Mouse (Mus musculus) CH12.LX (cell line): Measurements from ENCODE around the gene Ptprs. TPM values are rescaled to one million over a fixed set of nuclear protein-coding genes. Genes with fewer than 3 reads are reported as not detected.
A peak's percentile ranks its signal among the peaks of the same experiment; 100 is the strongest.

ENCODE experiments used
- DNase-seq: peaks from one replicate; pipeline ENCODE4 v3.0.0-alpha.2; 2013; ENCODE audit errors: extremely low read depth
- H3K27ac ChIP-seq: 2 replicates; pipeline ENCODE4 v1.5.1; 2012; ENCODE audit warnings: low read depth, mild to moderate bottlenecking, control low read depth, moderate library complexity; ENCODE audit not compliant: insufficient read depth
- H3K27me3 ChIP-seq: replicated peaks from 2 replicates; pipeline ENCODE3; 2012; ENCODE audit warnings: inconsistent platforms
- H3K36me3 ChIP-seq, 2 experiments: replicated peaks in 1 of 2; 2 replicates each; pipeline versions ENCODE3 to v1.6.1; 2012; ENCODE audit warnings: inconsistent platforms in 1 of 2, low read length in 1 of 2, mild to moderate bottlenecking in 1 of 2, mixed read lengths in 1 of 2, moderate library complexity in 1 of 2; ENCODE audit not compliant: control insufficient read depth in 1 of 2, insufficient read depth in 1 of 2
- H3K4me1 ChIP-seq, 2 experiments: 2 replicates each; pipeline ENCODE4 v1.6.1; 2012; ENCODE audit warnings: inconsistent platforms in 1 of 2, moderate library complexity in 1 of 2; ENCODE audit not compliant: insufficient read depth in 2 of 2, control insufficient read depth in 1 of 2
- H3K4me2 ChIP-seq: 2 replicates; pipeline ENCODE4 v1.6.1; 2012; ENCODE audit warnings: low read depth, mild to moderate bottlenecking, control low read depth; ENCODE audit not compliant: poor library complexity, insufficient read depth, severe bottlenecking
- H3K4me3 ChIP-seq, 3 experiments: fragments of 150-350 bp in 1 of 3; sonication (generic) in 1 of 3; replicated peaks in 1 of 3; 2 replicates each; pipeline versions ENCODE3 to v1.5.1; 2011 to 2012; ENCODE audit warnings: low read depth in 2 of 3, low read length in 2 of 3, mild to moderate bottlenecking in 2 of 3, moderate library complexity in 2 of 3, control low read depth in 1 of 3, improper control_type of control experiment in 1 of 3, inconsistent platforms in 1 of 3, mixed read lengths in 1 of 3; ENCODE audit not compliant: poor library complexity in 1 of 3
- H3K79me2 ChIP-seq: replicated peaks from 2 replicates; pipeline ENCODE4 v1.6.1; 2012; ENCODE audit warnings: mild to moderate bottlenecking, moderate library complexity; ENCODE audit not compliant: control insufficient read depth, poor library complexity, insufficient read depth, severe bottlenecking; ENCODE audit errors: extremely low read depth
- H3K9ac ChIP-seq: 2 replicates; pipeline ENCODE4 v1.6.1; 2012; ENCODE audit warnings: low read depth, mild to moderate bottlenecking, control low read depth, moderate library complexity; ENCODE audit not compliant: insufficient read depth
- H3K9me3 ChIP-seq: replicated peaks from 2 replicates; pipeline ENCODE3; 2012; ENCODE audit warnings: low read length, inconsistent platforms, mixed read lengths
- BHLHE40 ChIP-seq: IDR thresholded peaks from 2 replicates; pipeline ENCODE4 v1.6.1; 2011; ENCODE audit warnings: mild to moderate bottlenecking, low read depth, low read length, improper control_type of control experiment
- CHD2 ChIP-seq: IDR thresholded peaks from 2 replicates; pipeline ENCODE4 v1.6.1; 2011; ENCODE audit warnings: low read length, improper control_type of control experiment
- CTCF ChIP-seq, 2 experiments: IDR thresholded peaks in 1 of 2; conservative IDR thresholded peaks in 1 of 2; 2 replicates each; pipeline ENCODE4 v1.5.1; 2011 to 2012; ENCODE audit warnings: low read depth in 2 of 2, low read length in 2 of 2, improper control_type of control experiment in 1 of 2, inconsistent platforms in 1 of 2, mild to moderate bottlenecking in 1 of 2, moderate library complexity in 1 of 2
- ELF1 ChIP-seq: IDR thresholded peaks from 2 replicates; pipeline ENCODE4 v1.6.1; 2014; ENCODE audit warnings: low read depth, mild to moderate bottlenecking, inconsistent platforms, low read length, improper control_type of control experiment
- EP300 ChIP-seq: IDR thresholded peaks from 2 replicates; pipeline ENCODE4 v1.6.1; 2011; ENCODE audit warnings: low read length, improper control_type of control experiment
- ETS1 ChIP-seq: conservative IDR thresholded peaks from 2 replicates; pipeline ENCODE4 v1.6.1; 2012; ENCODE audit warnings: low read depth, mild to moderate bottlenecking, inconsistent platforms, low read length, improper control_type of control experiment, moderate library complexity
- HCFC1 ChIP-seq: IDR thresholded peaks from 2 replicates; pipeline ENCODE4 v1.6.1; 2012; ENCODE audit warnings: low read depth, mild to moderate bottlenecking, inconsistent platforms, low read length, improper control_type of control experiment
- IRF4 ChIP-seq: IDR thresholded peaks from 2 replicates; pipeline ENCODE4 v1.6.1; 2014; ENCODE audit warnings: low read depth, mild to moderate bottlenecking, inconsistent platforms, low read length, improper control_type of control experiment
- JUN ChIP-seq: IDR thresholded peaks from 2 replicates; pipeline ENCODE4 v1.6.1; 2011; ENCODE audit warnings: low read depth, mild to moderate bottlenecking, low read length, improper control_type of control experiment, moderate library complexity; ENCODE audit not compliant: insufficient read depth
- JUND ChIP-seq: conservative IDR thresholded peaks from 2 replicates; pipeline ENCODE4 v1.6.1; 2011; ENCODE audit warnings: low read depth, low read length, improper control_type of control experiment
- KAT2A ChIP-seq: IDR thresholded peaks from 2 replicates; pipeline ENCODE4 v1.6.1; 2012; ENCODE audit warnings: low read length, improper control_type of control experiment, inconsistent platforms; ENCODE audit not compliant: insufficient replicate concordance
- MAFK ChIP-seq: IDR thresholded peaks from 2 replicates; pipeline ENCODE4 v1.6.1; 2011; ENCODE audit warnings: low read length, improper control_type of control experiment; ENCODE audit not compliant: insufficient replicate concordance
- MAX ChIP-seq: IDR thresholded peaks from 2 replicates; pipeline ENCODE4 v1.6.1; 2011; ENCODE audit warnings: low read length, improper control_type of control experiment
- MAZ ChIP-seq: IDR thresholded peaks from 2 replicates; pipeline ENCODE4 v1.6.1; 2012; ENCODE audit warnings: low read depth, mild to moderate bottlenecking, inconsistent platforms, low read length, improper control_type of control experiment, moderate library complexity
- MEF2A ChIP-seq: IDR thresholded peaks from 2 replicates; pipeline ENCODE4 v1.6.1; 2014; ENCODE audit warnings: low read depth, mild to moderate bottlenecking, inconsistent platforms, low read length, improper control_type of control experiment, borderline replicate concordance
- MXI1 ChIP-seq: IDR thresholded peaks from 2 replicates; pipeline ENCODE4 v1.6.1; 2011; ENCODE audit warnings: mild to moderate bottlenecking, low read depth, low read length, improper control_type of control experiment
- MYC ChIP-seq: IDR thresholded peaks from 2 replicates; pipeline ENCODE4 v1.6.1; 2011; ENCODE audit warnings: low read depth, mild to moderate bottlenecking, improper control_type of control experiment, low read length
- NRF1 ChIP-seq: IDR thresholded peaks from 2 replicates; pipeline ENCODE4 v1.6.1; 2014; ENCODE audit warnings: low read depth, mild to moderate bottlenecking, inconsistent platforms, low read length, improper control_type of control experiment, moderate library complexity
- PAX5 ChIP-seq: IDR thresholded peaks from 2 replicates; pipeline ENCODE4 v1.6.1; 2012; ENCODE audit warnings: low read length, inconsistent platforms, mixed read lengths
- RAD21 ChIP-seq: IDR thresholded peaks from 2 replicates; pipeline ENCODE4 v1.6.1; 2011; ENCODE audit warnings: low read depth, mild to moderate bottlenecking, low read length, improper control_type of control experiment, moderate library complexity
- RCOR1 ChIP-seq: conservative IDR thresholded peaks from 2 replicates; pipeline ENCODE4 v1.6.1; 2012; ENCODE audit warnings: low read depth, mild to moderate bottlenecking, inconsistent platforms, low read length, improper control_type of control experiment
- SMC3 ChIP-seq: IDR thresholded peaks from 2 replicates; pipeline ENCODE4 v1.6.1; 2011; ENCODE audit warnings: low read depth, low read length, improper control_type of control experiment
- TBP ChIP-seq: conservative IDR thresholded peaks from 2 replicates; pipeline ENCODE4 v1.6.1; 2011; ENCODE audit warnings: low read depth, low read length, improper control_type of control experiment
- TCF12 ChIP-seq: IDR thresholded peaks from 2 replicates; pipeline ENCODE4 v1.6.1; 2014; ENCODE audit warnings: low read depth, mild to moderate bottlenecking, inconsistent platforms, low read length, improper control_type of control experiment
- UBTF ChIP-seq: IDR thresholded peaks from 2 replicates; pipeline ENCODE4 v1.6.1; 2012; ENCODE audit warnings: low read depth, mild to moderate bottlenecking, inconsistent platforms, low read length, improper control_type of control experiment, moderate library complexity
- USF1 ChIP-seq: IDR thresholded peaks from 2 replicates; pipeline ENCODE4 v1.6.1; 2014; ENCODE audit warnings: low read depth, mild to moderate bottlenecking, inconsistent platforms, low read length, improper control_type of control experiment
- USF2 ChIP-seq: conservative IDR thresholded peaks from 2 replicates; pipeline ENCODE4 v1.6.1; 2011; ENCODE audit warnings: low read depth, low read length, improper control_type of control experiment
- ZC3H11A ChIP-seq: IDR thresholded peaks from 2 replicates; pipeline ENCODE4 v1.6.1; 2012; ENCODE audit warnings: low read depth, mild to moderate bottlenecking, inconsistent platforms, low read length, improper control_type of control experiment
- ZMIZ1 ChIP-seq: IDR thresholded peaks from 2 replicates; pipeline ENCODE4 v1.6.1; 2012; ENCODE audit warnings: low read depth, mild to moderate bottlenecking, inconsistent platforms, low read length, improper control_type of control experiment
- ZNF384 ChIP-seq: IDR thresholded peaks from 2 replicates; pipeline ENCODE4 v1.6.1; 2012; ENCODE audit warnings: low read depth, low read length, improper control_type of control experiment, inconsistent platforms
- dilution Hi-C: fragments of 300-500 bp; cut with MboI; formaldehyde crosslinking; loops from 2 replicates; pipeline ENCODE4 v1.14.3; 2020; ENCODE audit warnings: low sequenced_read_pairs; ENCODE audit not compliant: extremely low pct_unique_long_range_greater_than_20kb, extremely low pct_ligation_motif_present
- in situ Hi-C: fragments of 300-500 bp; cut with MboI; formaldehyde crosslinking; loops from 3 replicates; pipeline ENCODE4 v1.14.3; 2019; ENCODE audit warnings: low sequenced_read_pairs, low pct_ligation_motif_present, low pct_unique_long_range_greater_than_20kb, mixed read lengths
- polyA plus RNA-seq: library from polyadenylated mRNA; unstranded; fragments of >175 nt; gene quantifications from 2 replicates; pipeline ENCODE4 v1.2.1, GENCODE M21; 2012; ENCODE audit warnings: low read depth; ENCODE audit not compliant: insufficient read length
- total RNA-seq, 2 experiments: library from RNA; depleted of rRNA; stranded (reverse); fragments of 300-350 nt in 1 of 2; fragments of >200 nt in 1 of 2; gene quantifications; 2 replicates each; pipeline ENCODE4 v1.2.3; 2012 to 2014

Gene Ptprs
- 31.6 and 41.1 TPM in 2 replicates for total RNA-seq (2012; rRNA removed)
- 10.4 and 11.3 TPM in 2 replicates for total RNA-seq (2014; rRNA removed)
- 20.7 and 27.0 TPM in 2 replicates for polyA plus RNA-seq

DNA sequence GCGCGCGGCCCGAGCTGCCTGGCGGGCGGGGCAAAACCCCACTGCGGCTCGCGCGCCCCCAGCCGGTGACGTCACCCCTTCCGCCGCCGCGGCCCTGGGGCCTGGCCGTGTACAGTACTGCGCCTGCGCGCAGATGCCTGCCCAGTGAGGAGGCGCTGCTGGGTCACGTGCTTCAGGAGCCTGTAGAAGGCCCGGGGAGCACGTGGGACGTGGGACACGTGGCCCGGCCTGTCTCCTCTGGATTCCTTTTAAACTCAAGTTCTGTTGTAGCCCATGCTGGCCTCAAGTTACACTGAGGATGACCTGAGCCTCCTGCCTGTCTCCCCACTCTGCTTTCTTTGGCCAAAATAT is at the start of gene Ptprs:
Ptprs (minus strand) TSS at position 82 of the 351 bp plus-strand sequence.
- peaks cover 15 to 44% of the 10 kb centered on the region in 2 experiments for H3K4me1 ChIP-seq
- no peak for TF ChIP-seq PAX5
- TF ChIP-seq ELF1 = peak; percentile 67
- peak; percentile 31; the same call in 1 of the 2 replicates for TF ChIP-seq TCF12
- peak; percentile 90 for TF ChIP-seq BHLHE40
- no peak for TF ChIP-seq RCOR1
- TF ChIP-seq ETS1 = peak; percentile 83
- peak; percentile 96 for TF ChIP-seq USF1
- peak; percentile 95 for TF ChIP-seq USF2
- no peak for TF ChIP-seq ZC3H11A
- no peak for TF ChIP-seq KAT2A
- TF ChIP-seq MYC = peak; percentile 99
- no peak for TF ChIP-seq CTCF (conservative IDR thresholded peaks at IDR 0.05 in 1 of 2, IDR thresholded peaks at IDR 0.05 in 1 of 2; ENCODE audit: low read depth in 2 of 2, low read length in 2 of 2)
- peak; percentile 44; the same call in 1 of the 2 replicates for TF ChIP-seq CHD2
- TF ChIP-seq MEF2A = no peak
- TF ChIP-seq JUN = no peak
- TF ChIP-seq HCFC1 = peak; percentile 60
- no peak for TF ChIP-seq ZMIZ1
- TF ChIP-seq MXI1 = peak; percentile 89
- TF ChIP-seq NRF1 = peak; percentile 90
- peak; percentile 100 for TF ChIP-seq MAX
- no peak for TF ChIP-seq SMC3
- no peak for TF ChIP-seq MAZ
- TF ChIP-seq, all 38 proteins: peak for 12
- peaks cover 0 to 5% of the 10 kb centered on the region in 2 experiments for H3K36me3 ChIP-seq
- no peak within 1 kb of the TSS for H3K27ac ChIP-seq
- peaks cover 23% of the 10 kb centered on the region for H3K9me3 ChIP-seq
- H3K9ac ChIP-seq = peak within 1 kb of the TSS; percentile 77
- in situ Hi-C loops (no loop called here), dilution Hi-C loops (no loop called here)
- peak; percentile 93 for DNase-seq
- peaks cover 4% of the 10 kb centered on the region; the same call in 1 of the 2 replicates for H3K79me2 ChIP-seq
- peak within 1 kb of the TSS; percentile 85 for H3K4me2 ChIP-seq
- H3K27me3 ChIP-seq = peaks cover 8% of the 10 kb centered on the region
- H3K4me3 ChIP-seq = peak within 1 kb of the TSS; percentile 58 to 82 (median 80)

DNA sequence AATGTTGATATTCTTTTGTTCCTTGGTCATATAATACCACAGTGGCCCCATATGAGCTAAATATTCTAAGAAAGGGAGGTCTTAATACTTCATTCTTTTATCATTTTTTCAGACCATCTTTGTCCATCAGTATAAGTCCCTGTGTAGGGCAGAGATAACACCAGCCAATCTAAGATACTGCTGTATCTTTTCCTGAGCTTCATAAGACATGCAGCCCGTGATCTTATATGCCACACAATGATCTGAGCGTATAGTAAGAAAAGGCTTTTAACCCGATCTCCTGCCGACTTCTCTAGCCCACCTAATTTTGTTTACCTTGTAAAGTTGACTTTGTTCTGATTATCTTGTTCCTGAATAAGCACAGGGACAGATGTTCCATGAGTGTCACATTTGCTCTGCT is 48.7 kb upstream of the Ptprs start:
- DNase-seq = no peak
- no peaks in the 10 kb centered on the region for H3K9me3 ChIP-seq

More for the DNA sequence above, 48.7 kb upstream of the Ptprs start:
- Histone ChIP-seq H3K79me2 (no peaks in the 10 kb centered on the region), H3K27ac (no peak overlapping the region), H3K4me2 (no peak overlapping the region), H3K36me3 (no peaks in the 10 kb centered on the region)
- TF ChIP-seq JUN = no peak
- no peak for TF ChIP-seq TBP
- no peak for TF ChIP-seq JUND
- TF ChIP-seq UBTF = no peak
- no peak for TF ChIP-seq ZNF384
- no peak for TF ChIP-seq USF2
- no peak for TF ChIP-seq ZC3H11A
- TF ChIP-seq RAD21 = no peak
- no peak for TF ChIP-seq HCFC1
- TF ChIP-seq MEF2A = no peak
- no peak for TF ChIP-seq EP300
- no peak for TF ChIP-seq RCOR1
- TF ChIP-seq MAFK = no peak
- TF ChIP-seq TCF12 = no peak
- no peak for TF ChIP-seq MAZ
- TF ChIP-seq PAX5 = no peak
- no peak for TF ChIP-seq SMC3
- no peak for TF ChIP-seq MXI1
- no peak for TF ChIP-seq IRF4
- no peak for TF ChIP-seq MYC
- TF ChIP-seq, all 38 proteins: peak for 0
- Histone ChIP-seq H3K27me3 (peaks cover 37% of the 10 kb centered on the region), H3K9ac (no peak overlapping the region), H3K4me1 (no peaks in the 10 kb centered on the region), H3K4me3 (no peak overlapping the region)
- in situ Hi-C loops (no loop called here), dilution Hi-C loops (no loop called here)
